Mouse (Mus musculus) retina, adult 2 months (tissue): ENCODE measurements around the gene Efna3.

Experiments
- DNase-seq: peaks from one replicate; pipeline ENCODE4 v3.0.0-alpha.2; 2012; ENCODE audit warnings: low read depth, low spot score

Gene Efna3

DNA sequence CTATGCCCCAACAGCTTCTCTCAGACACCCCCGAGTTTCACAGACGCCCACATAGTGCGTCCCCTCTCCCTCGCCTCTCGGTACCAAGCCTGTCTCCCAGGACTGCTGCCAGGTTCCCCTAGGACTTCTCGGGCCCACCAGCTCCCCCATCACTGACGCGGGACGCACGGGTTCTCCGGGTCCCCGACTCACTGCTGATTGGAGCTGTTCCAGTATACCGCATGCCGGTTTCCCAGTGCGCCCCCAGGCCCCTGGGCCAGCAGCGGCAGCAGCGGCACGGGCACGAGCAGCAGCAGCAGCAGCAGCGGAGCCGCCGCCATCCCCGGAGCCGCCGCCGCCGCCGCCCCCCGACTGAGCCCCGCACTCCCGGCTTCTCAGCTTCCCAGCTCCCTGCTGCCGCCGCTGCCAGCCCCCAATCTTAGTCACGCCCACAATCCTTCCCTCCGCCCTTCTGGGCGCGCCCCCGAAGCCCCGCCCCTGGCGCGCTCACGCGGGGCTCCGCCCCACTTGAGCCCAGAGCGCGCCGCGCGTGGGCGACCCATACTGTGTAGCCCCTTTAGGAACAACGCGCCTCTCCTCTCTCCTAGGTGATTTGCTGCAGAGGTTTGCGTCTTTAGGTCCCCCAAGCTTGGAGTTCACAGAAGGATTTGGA lies at the start of gene Efna3:
TSS of gene Efna3 (minus strand) at position 452 of the 652 bp plus-strand sequence.
- DNase-seq, result peak; percentile 32

DNA sequence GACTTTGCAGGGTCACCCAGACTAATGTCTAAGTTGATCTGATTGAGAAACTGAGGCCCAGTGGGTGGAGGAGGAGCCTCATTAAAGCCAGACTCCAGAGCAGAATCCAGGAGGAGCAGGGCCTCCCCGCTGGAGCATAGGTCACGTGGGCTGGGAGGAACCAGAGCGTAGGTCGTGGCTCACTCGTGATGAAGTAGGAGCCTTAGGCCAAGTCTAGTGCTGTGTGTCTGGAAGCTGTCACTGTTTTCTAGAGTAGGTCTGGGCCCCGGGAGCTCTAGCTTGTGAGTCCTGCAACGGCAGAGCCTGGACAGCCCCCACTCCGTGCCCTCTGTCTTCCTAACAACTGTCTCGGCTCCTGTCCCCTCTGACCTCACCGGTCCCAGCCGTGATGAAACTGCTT lies 44.6 kb upstream of the Efna3 start:
- no peak for DNase-seq

DNA sequence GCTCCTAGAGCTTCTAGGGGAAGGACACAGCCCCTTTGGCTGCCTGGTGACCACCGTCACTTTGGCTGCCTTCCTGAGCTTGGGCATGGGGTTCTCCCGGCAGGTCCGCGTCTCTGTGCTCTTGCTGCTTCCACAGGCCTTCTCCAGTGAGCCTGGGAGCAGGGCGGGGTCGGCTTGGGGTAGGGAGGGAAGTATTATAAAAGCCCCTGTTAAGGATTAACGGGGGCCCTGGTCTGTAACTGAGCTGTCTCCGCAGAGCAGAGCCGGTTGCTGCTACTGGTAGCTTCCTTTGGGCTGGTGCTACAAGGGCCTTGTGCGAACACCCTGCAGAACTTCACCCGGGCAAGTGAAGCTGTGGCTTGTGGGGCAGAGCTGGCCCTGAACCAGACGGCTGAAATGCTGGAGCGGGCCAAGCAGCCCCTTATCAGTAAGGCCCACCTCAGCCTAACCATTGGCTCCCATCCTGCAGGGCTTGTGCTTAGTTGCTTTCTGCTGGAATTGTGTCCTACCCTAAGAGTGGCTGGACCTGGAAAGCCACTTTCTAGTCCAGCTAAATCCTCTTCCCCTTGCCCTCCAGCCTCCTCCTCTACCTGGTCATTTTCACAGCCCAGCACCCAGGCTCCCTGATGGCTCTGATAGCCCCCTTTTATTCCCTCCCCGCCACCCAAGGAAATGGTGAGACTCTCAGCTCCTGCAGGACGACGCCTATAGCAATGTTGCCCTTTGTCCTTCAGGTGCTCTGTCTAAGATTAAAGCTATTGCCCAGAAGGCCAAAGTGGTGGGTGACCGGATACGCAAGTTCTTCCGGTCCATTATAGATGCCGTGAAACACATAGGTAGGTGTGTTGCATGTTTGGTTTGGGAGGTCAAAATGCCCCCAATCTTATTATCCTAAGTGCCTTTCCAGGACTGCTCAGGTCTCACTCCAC lies 43.0 kb upstream of the Efna3 start:
- no peak for DNase-seq

DNA sequence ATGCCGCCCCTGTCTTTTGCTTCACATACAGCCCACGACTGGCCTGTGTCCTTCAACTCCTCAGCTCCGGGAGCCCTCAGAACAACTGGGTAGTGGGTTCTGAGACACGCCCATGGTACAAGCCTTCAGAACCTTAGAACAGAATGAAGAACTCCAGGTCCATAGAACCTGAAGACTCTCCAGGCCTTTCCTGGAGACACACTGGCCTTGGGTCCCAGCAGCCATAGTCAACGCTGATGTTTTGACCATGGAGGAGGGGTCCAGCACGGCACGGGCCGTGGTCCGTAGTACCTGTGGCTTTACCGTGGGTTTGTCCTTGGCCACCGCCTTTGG lies 42.4 kb upstream of the Efna3 start, which contains the start of gene Dcst1:
TSS of gene Dcst1 (minus strand) at position 101 of the 333 bp plus-strand sequence.
- no peak for DNase-seq

DNA sequence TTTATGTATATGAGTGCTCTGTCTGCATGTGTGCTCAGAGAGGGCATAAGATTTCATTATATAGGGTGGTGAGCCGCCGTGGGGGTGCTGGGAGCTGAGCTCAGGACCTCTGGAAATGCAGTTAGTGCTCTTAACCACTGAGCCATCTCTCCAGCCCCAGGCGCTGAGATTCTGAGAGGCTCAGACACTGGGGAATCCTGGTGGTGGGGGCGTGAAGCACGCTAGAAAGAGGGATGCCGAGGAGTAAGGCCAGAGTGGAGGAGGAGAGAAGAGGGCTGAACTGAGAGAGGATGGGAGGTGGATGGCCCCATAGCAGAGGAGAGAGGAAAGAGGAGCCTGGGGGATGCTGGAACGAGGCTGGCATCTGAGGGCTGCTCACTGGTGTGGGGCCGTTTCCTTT lies 41.9 kb upstream of the Efna3 start:
- DNase-seq, result no peak

DNA sequence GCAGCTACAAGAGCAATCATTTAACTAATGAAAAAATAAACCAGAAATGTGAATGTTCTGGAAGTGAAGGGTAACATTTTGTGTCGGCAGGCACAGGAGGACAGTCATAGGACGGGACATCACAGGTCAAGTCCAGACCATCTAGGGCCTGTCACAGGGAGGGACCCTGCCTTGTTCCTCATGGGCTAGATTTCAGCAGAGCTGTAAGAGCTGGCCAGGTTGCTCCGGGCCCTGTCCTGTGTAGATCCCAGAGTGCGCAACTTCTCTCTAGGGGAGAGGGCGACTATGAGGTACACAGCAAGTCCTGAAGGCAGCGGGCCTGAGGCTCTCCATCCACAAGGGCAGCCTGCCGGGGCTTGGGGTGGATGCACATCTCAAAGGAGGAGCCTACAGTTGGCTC lies 38.9 kb upstream of the Efna3 start, which contains the start of gene Dcst2:
TSS of gene Dcst2 (plus strand) at position 301 of the 400 bp plus-strand sequence.
- no peak for DNase-seq

DNA sequence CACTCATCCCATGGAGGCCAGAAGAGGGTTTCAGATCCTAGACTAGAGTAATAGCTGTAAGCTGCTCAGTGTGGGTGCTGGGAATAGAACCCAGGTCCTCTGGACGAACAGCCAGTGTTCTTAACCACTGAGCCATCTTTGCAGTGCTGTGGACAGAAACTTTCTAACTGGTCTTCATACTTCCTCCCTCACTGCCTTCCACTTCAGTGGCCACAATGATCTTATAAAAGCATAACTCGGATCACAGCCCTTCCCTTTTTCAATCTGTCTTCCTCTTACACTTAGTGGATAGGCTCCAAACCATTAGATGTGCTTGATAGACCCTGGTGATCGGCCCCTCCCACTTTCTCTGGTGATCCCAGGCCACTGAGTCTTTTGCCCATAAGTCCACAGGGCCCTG lies 37.5 kb upstream of the Efna3 start:
- no peak for DNase-seq

DNA sequence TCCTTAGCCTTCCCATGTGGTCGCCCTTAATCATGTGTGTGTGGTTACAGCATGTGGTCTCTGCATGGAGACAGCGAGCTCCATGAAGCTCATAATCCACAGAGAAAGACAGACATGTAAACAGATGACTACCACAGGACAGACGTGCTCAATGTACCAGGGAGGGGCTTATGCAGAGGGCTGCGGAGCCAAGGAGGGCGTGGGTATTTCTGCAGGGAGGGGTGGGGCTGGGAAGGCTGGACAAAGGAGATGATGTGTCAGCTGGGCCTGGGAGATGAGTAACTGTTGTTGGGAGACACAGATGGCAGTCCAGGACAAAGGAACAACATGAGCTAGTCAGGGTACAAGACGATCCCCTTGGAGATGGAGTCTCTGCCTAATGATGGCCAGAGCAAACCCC lies 36.9 kb upstream of the Efna3 start:
- no peak for DNase-seq

DNA sequence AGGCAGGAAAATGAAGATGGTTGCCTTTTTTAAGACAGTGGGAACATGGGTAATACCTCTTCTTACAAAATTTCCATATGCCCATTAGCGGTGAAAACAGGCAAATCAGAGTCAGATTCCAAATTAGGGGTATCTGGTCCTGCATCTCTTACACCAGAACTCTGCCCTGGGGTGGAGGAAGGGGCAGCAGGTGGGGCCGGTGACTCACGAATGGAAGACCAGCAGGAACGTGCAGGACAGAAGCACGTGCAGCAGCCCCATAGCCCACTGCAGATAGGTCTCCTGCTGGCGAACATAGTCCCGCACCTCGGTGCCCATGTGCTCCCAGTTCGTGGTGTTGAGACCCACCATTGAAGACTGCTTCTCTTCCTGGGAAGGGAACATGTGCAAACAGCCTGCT lies 33.3 kb upstream of the Efna3 start:
- DNase-seq, result no peak

DNA sequence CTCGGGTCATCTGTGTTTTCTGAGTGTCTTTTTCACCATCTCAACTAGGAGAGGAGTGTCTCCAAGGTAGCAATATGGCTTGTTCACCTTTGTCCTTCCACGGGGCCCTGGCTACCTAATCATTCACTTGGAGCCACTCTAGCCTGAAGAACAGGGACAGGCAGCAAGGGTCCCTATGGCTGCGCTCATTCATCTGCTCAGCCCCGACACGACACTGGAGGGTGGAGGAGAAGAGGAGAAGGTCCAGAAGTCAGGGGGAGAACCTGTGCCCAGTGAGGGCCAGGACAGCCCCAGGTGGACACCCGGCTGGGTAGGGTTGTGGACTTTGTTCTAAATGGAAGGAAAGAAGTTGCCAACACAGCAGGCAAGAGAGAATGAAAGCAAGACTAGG lies 32.7 kb upstream of the Efna3 start:
- no peak for DNase-seq

DNA sequence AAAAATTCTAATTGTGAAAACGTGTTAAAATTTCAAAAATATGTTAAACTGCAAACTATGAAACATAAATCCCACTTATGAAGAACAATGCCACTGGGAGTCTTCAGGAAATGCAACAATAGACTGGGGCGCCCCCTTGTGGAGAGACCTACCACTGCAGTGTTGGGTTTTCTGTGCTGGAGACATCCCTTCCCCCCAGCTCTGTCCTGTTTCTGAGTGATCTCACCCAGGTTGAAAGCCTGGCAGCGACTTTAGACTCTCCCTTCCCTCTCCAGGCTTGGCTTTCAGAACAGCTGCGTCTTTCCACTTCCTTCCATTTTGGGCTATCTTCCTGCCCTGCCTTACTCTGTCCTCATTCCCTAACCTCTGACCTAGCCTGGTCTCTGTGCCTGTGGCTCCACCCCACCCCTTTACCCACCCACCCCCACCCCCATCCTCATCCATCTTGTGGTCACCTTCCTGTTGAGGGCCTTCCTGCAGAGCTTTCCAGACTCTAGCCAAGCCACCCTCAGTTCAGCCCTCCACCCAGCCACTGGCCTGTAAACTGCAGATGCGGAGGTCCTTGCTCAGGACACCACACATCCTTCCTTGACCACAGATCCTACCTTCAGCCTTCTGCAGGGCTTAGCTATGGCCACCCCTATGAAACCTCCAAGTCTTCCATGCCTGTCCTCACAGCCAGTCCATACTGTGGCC lies 32.2 kb upstream of the Efna3 start:
- peak; percentile 54 for DNase-seq

DNA sequence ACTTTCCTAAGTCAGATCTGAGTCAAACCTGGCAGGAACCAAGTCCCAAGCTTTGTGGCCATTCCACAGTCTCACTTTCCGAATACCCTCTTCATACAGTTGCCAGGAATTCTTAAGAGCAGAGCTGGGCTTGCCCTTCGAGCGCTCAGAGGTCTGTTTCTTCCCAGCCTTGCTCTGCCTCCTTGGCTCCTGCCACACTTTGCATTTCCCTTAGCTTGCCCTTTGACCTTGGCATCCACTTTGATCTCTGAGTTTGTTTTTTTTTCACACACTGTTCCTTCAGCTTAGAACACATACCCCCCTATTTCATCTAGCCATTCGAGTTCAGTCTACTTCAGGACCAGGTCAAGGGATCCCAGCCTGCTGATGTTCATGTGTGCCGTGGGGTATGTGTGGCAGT lies 28.5 kb upstream of the Efna3 start:
- no peak for DNase-seq

DNA sequence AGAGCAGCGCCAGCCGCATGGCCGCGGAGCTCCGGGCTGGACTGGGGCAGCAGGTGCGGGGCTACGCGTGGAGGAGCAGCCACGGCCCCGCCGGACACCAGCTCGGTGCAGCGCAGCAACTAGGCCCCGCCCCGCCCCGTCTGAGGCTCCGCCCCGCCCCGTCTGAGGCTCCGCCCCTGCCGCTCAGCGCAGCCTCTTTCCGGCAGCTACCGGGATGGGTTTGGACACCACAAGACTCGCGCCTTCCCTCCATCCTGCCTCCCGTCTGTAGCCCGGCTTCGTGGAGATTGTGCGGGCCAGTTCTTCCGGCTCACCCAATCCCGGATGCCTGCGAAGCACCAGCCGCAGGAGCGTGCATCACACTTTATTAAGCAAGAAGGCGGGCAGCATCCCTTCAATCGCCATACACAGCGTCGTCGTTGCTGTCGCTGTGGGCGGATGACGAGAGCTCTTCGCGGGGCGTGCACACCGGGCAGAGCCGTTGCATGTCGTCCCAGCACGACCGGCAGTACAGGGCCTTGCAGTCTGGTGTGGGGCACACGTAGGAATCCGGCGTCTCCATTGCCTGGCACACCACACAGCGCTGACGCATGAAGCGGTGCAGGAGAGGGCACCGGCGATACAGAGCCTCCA lies 27.2 kb upstream of the Efna3 start, which contains the start of gene Adam15:
TSS of gene Adam15 (minus strand) at position 128 of the 633 bp plus-strand sequence.
- DNase-seq, result peak; percentile 60

DNA sequence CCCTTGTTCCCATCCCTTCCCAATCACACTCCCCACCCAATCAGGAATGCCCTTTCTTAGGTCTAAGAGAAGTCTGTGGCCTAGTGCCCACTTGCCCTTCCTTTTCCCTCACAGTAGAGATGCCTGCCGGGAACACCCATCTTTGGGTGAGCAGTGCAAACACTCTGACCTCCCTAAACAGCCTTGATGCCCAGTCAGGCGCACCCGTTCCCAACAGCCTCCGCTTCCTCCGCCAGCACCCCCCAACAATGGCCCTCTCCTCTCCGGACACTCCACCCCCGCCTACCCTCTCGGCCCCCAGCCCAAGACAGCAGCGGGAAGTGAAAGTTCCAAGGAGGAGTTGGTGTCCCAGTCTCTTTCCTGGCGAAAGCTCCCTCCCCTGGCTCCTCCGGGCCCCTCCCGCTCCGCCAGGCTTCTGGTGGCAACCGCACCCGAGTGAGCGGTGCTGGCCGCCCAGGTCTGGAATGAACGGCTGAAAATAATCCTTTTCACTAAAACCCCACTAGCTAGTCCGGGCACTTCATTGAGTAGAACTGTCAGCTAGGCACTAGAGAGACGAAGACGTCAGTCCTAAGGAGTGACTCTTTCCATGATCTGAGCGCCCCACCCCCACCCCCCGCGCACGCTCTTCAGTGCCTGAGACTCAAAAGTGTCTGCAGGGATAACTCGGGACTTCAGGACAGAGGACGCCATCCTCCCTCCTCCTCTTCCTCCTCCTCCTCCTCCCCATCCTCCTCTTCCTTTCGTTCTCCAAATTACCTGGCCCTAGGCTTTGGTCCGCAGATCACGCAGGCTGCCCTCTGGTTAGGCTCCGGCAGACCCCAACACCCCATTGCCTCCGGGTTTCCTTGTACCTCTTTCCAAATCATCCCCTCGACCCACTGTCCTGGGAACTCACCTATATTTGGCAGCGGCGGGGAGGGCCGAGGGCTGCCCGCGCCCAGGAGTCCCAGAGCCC lies 26.4 kb upstream of the Efna3 start:
- DNase-seq, result no peak

DNA sequence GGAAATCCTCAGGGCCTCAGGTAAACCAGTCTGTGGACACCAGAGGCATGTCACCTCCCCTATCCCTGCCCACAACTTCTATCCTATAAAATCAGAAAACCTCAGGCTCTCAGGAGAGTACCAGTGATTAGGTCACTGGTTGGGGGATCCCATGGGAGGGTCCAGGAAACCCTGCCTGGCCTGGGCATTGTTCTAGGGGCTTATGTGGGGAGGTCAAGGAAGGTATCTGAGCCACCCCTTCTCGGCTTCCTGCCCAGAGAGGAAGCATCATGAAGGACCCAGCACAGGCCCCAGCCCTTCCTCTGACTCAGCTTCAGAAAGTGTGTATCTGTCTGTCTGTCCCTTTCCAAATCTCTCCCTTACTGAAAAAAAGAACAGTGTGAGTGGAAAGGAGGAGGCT lies 25.2 kb upstream of the Efna3 start:
- DNase-seq, result no peak

DNA sequence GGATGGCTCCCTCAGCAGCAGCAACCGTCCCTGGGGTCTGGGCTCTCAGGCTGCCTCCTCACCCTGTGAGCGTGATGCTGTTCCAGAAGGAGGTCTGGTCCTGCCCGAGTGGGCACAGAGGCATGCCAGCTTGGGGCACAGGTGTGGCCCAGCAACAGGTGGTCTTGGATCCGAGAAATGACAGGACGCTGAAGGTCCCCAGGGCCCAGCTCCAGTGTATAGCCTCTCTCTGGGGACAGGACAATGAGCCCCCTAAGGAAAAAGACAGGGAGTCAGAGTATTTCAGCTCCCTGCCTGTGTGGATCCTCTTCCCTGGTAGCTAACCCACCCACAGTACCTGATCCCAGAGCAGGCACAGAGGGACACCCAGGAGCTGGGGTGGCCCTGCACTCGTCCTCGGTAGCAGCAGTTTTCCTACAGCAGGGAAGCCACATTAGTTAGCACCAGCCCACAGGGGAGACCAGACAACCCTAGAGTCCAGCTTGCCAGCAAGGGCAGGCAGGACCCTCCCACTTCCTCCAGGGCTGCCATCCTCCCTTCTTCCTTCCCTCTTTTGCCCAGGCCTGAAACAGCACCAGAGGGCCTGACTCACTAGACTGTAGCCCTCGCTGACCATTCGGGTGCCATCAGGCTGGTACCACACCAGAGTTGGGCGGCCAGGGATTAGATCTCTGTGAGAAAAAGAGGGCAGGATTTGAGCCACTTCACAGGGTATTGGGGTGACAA lies 24.2 kb upstream of the Efna3 start:
- no peak for DNase-seq

DNA sequence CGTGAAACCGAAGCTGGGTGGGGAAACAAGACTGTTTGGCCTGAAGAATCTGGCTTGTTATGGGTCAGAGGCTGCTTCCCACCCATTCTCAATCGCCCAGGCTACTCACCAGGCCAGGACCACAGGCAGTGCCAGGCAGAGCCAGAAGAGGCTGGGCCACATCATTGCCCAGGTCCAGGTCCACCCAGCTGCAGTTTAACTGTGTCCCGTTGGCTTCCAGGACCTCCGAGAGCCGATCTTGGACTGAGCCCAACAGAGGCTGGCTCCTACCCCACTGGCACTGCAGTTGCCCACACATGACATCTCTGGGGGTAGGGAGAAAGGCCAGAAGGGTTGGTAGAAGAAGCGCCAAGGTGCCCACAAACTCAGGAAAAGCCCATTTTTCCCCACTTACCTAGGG lies 20.5 kb upstream of the Efna3 start:
- DNase-seq, result no peak

DNA sequence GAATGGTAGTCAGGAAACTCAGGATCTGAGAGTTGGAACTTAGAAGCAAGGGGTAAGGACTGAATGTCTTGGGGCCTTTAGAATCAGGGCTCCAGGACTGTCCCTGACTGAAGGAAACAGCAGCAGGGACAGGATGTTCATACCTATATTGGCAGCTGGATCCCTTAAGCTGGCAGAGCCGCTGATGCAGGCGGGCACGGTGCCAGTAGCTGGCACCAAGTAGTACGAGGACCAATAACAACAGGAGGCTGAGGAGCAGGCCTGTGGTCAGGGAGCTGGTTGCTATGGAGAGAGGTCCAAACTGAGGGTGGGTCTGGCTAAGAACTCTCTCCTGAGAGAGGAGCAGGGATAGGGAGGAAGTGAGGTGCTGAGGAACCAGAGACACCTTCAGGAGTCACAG lies 19.0 kb upstream of the Efna3 start:
- DNase-seq, result no peak

DNA sequence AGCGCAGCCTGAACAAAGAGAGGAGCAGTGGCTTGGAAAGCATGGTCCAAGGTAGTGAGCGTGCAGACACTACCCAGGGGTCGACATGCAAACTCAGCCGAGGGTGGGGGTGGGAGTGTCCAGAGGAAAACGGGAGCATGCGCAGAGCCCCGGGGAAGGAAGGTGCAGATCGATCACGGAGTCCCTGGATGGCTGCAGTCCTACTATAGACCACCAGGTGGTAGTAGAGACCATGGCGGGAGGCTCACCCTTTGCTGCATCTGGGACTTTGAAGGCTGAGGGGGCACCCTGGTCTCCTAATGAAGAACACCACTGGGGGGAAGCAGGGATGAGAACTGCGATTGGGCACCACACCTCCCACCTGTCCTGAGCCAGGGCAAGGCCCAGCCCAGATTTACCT lies 17.7 kb upstream of the Efna3 start:
- peak; percentile 59 for DNase-seq

DNA sequence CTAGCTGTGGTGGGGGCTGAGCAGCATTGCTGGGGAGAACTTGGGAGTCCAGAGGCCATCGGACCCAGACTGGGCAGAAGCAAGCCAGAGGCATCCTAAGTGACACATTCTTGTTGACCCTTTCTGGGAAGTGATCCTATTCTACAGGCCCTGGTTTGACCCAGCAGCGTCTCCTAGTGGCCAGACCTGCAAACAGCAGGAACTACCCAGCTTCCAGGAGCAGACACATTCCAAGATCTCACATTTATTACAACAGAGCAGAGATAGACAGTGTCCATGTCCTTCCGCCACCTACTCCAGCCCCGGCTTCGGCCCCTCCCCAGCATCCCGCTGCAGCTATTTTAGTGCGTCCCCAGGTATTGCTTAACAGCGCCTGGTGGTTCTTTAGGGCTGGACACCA lies 16.7 kb upstream of the Efna3 start:
- DNase-seq, result no peak
